Mouse (Mus musculus): ENCODE data around the gene Cyp11a1.

GRCm38 (mm10) chr9:58009588-58009987 lies 3.4 kb downstream of the Cyp11a1 start:
- no peak for TF ChIP-seq EP300 (IDR thresholded peaks at IDR 0.05; ENCODE audit: insufficient read depth, low read depth, low read length)
- no peak for TF ChIP-seq POLR2A (IDR thresholded peaks at IDR 0.05; ENCODE audit: insufficient read depth, low read length)
